Mouse (Mus musculus) kidney, adult 2 months (tissue): ENCODE results near the gene Mlh3. TPM values are rescaled to one million over a fixed set of nuclear protein-coding genes. Genes with fewer than 3 reads are reported as not detected.

Experiments used
- DNase-seq: peaks from one replicate; pipeline ENCODE4 v3.0.0; 2021
- H3K27ac ChIP-seq: fragments of 200-500 bp; 2 replicates; pipeline ENCODE4 v1.5.1; 2012; ENCODE audit warnings: low read depth, low read length, control low read depth, inconsistent platforms; ENCODE audit not compliant: insufficient read depth
- H3K27me3 ChIP-seq: fragments of 200-500 bp; replicated peaks from 2 replicates; pipeline ENCODE4 v1.6.1; 2012; ENCODE audit warnings: mild to moderate bottlenecking, moderate library complexity, low read length, inconsistent platforms; ENCODE audit not compliant: control insufficient read depth, insufficient read depth
- H3K36me3 ChIP-seq: fragments of 200-500 bp; 2 replicates; pipeline ENCODE4 v1.6.1; 2012; ENCODE audit warnings: mild to moderate bottlenecking, moderate library complexity, low read length, inconsistent platforms; ENCODE audit not compliant: control insufficient read depth, insufficient read depth
- H3K4me1 ChIP-seq: fragments of 200-500 bp; 2 replicates; pipeline ENCODE4 v1.6.1; 2011; ENCODE audit warnings: low read length; ENCODE audit not compliant: control insufficient read depth, insufficient read depth
- H3K4me3 ChIP-seq: fragments of 200-500 bp; 2 replicates; pipeline ENCODE4 v1.5.1; 2011; ENCODE audit warnings: mild to moderate bottlenecking, low read depth, low read length, control low read depth; ENCODE audit not compliant: insufficient read depth
- CTCF ChIP-seq: fragments of 200-500 bp; conservative IDR thresholded peaks from 2 replicates; pipeline ENCODE4 v1.5.1; 2011; ENCODE audit warnings: low read depth, mild to moderate bottlenecking, control low read depth, low read length, moderate library complexity, mixed read lengths; ENCODE audit not compliant: insufficient read depth, insufficient read length
- POLR2A ChIP-seq: fragments of 200-500 bp; IDR thresholded peaks from one replicate; pipeline ENCODE4 v1.6.1; 2011; ENCODE audit warnings: low read depth, low read length, control low read depth
- WGBS: fragments of 180-500 bp; shearing (Covaris S2); methylation state at CpG from one replicate; pipeline ENCODE4 v1.1.7; 2018; 5-methylcytosine and 5-hydroxymethylcytosine counted together
- polyA plus RNA-seq: library from polyadenylated mRNA; depleted of rRNA; stranded (reverse); fragments of >200 nt; gene quantifications from 2 replicates; pipeline ENCODE4 v1.2.3, GENCODE M21; 2012

Mlh3 gene
- polyA plus RNA-seq, 1 experiment: 9.6 TPM

- Histone ChIP-seq H3K27me3 (no peaks in the 10 kb centered on the region), H3K4me3 (no peak overlapping the region), H3K4me1 (peaks cover 21% of the 10 kb centered on the region), H3K27ac (no peak overlapping the region), H3K36me3 (no peaks in the 10 kb centered on the region; the same call in 1 of the 2 replicates)
- TF ChIP-seq POLR2A (no peak), CTCF (no peak)
- WGBS: 43% methylated on average over 10 of the region's 10 CpGs
- DNase-seq: peak; percentile 47
Observed at GRCm38 (mm10) chr12:85297345-85297997, 27.1 kb upstream of the Mlh3 start.

- TF ChIP-seq POLR2A (no peak), CTCF (no peak)
- DNase-seq: no peak
- WGBS: 69% methylated on average over 5 of the region's 5 CpGs
Observed at GRCm38 (mm10) chr12:85296915-85297314, 26.5 kb upstream of the Mlh3 start.

GRCm38 (mm10) chr12:85295506-85295905, 25.1 kb upstream of the Mlh3 start:
- Histone ChIP-seq H3K36me3 (no peaks in the 10 kb centered on the region; the same call in 1 of the 2 replicates), H3K27ac (no peak overlapping the region), H3K4me1 (peaks cover 27% of the 10 kb centered on the region), H3K4me3 (no peak overlapping the region), H3K27me3 (no peaks in the 10 kb centered on the region)
- 74% methylated on average over 2 of the region's 2 CpGs for WGBS
- peak; percentile 65 for DNase-seq
- no peak for TF ChIP-seq CTCF
- no peak for TF ChIP-seq POLR2A

More at GRCm38 (mm10) chr12:85296915-85297314, 26.5 kb upstream of the Mlh3 start:
- H3K4me1 ChIP-seq: peaks cover 26% of the 10 kb centered on the region
- no peaks in the 10 kb centered on the region for H3K27me3 ChIP-seq
- no peak overlapping the region for H3K27ac ChIP-seq
- no peak overlapping the region for H3K4me3 ChIP-seq
- no peaks in the 10 kb centered on the region; the same call in 1 of the 2 replicates for H3K36me3 ChIP-seq

- DNase-seq: peak; percentile 17
- H3K4me3 ChIP-seq: no peak overlapping the region
- H3K36me3 ChIP-seq: no peaks in the 10 kb centered on the region
- H3K27me3 ChIP-seq: no peaks in the 10 kb centered on the region
- TF ChIP-seq POLR2A (no peak), CTCF (no peak)
- peaks cover 25% of the 10 kb centered on the region for H3K4me1 ChIP-seq
- H3K27ac ChIP-seq: no peak overlapping the region
Observed at GRCm38 (mm10) chr12:85292906-85293305, 22.5 kb upstream of the Mlh3 start.

GRCm38 (mm10) chr12:85292288-85292687, 21.9 kb upstream of the Mlh3 start:
- no peak for DNase-seq
- TF ChIP-seq POLR2A (no peak), CTCF (no peak)
- Histone ChIP-seq H3K27me3 (no peaks in the 10 kb centered on the region), H3K36me3 (no peaks in the 10 kb centered on the region), H3K4me3 (no peak overlapping the region), H3K27ac (peak overlapping the region; percentile 85), H3K4me1 (peaks cover 19% of the 10 kb centered on the region)
- 49% methylated on average over 6 of the region's 6 CpGs for WGBS

- no peaks in the 10 kb centered on the region for H3K36me3 ChIP-seq
- DNase-seq: peak; percentile 81
- no peak overlapping the region; the same call in 1 of the 2 replicates for H3K4me3 ChIP-seq
- H3K4me1 ChIP-seq: peaks cover 17% of the 10 kb centered on the region
- H3K27ac ChIP-seq: no peak overlapping the region; the same call in 1 of the 2 replicates
- H3K27me3 ChIP-seq: no peaks in the 10 kb centered on the region
- no peak for TF ChIP-seq CTCF
- TF ChIP-seq POLR2A: no peak
Observed at GRCm38 (mm10) chr12:85291541-85291940, 21.1 kb upstream of the Mlh3 start.

- Histone ChIP-seq H3K36me3 (no peaks in the 10 kb centered on the region), H3K27me3 (no peaks in the 10 kb centered on the region), H3K27ac (peak overlapping the region; percentile 91), H3K4me3 (peak overlapping the region; percentile 40), H3K4me1 (peaks cover 17% of the 10 kb centered on the region)
- WGBS: 32% methylated on average over 10 of the region's 10 CpGs
- TF ChIP-seq CTCF (no peak), POLR2A (no peak)
- peak; percentile 68 for DNase-seq
Observed at GRCm38 (mm10) chr12:85290633-85291032, 20.2 kb upstream of the Mlh3 start.
